Mouse (Mus musculus): Measurements from ENCODE around the gene Olfr159. TPM values are rescaled to one million over a fixed set of nuclear protein-coding genes. Genes with fewer than 3 reads are reported as not detected.
A peak's percentile ranks its signal among the peaks of the same experiment; 100 is the strongest.

Olfr159 gene
- total and polyA plus RNA-seq, 3 experiments, result not detected

- DNase-seq, result no peak
Observed at GRCm38 (mm10) chr4:43729126-43729525, 41.7 kb downstream of the Olfr159 start.

GRCm38 (mm10) chr4:43728576-43728954 lies 42.2 kb downstream of the Olfr159 start:
- peak; percentile 80 for DNase-seq

GRCm38 (mm10) chr4:43727718-43728575 lies 42.9 kb downstream of the Olfr159 start:
- DNase-seq, result no peak

GRCm38 (mm10) chr4:43726995-43727394 lies 43.8 kb downstream of the Olfr159 start, which contains the start of gene Hrct1:
Gene Hrct1 (plus strand): TSS chr4:43727188.
- DNase-seq, result peak; percentile 76

GRCm38 (mm10) chr4:43726228-43726993 lies 44.4 kb downstream of the Olfr159 start:
- DNase-seq, result no peak

GRCm38 (mm10) chr4:43724764-43725163 lies 46.0 kb downstream of the Olfr159 start:
- DNase-seq, result no peak

- DNase-seq, result no peak
Observed at GRCm38 (mm10) chr4:43722191-43722590, 48.6 kb downstream of the Olfr159 start.

- no peak for DNase-seq
Observed at GRCm38 (mm10) chr4:43720491-43721228, 50.1 kb downstream of the Olfr159 start.

Other genes starting within 250 kb of the Olfr159 start
- gene Tpm2, start 247.2 kb downstream of the Olfr159 start, total RNA-seq (2021), result 100 to 1,000 TPM in 1 of 2 experiments, 10 to 100 TPM in 1; 43.3 to 120 TPM
- 21.1 and 34.6 TPM in 2 replicates for gene Tpm2, start 247.2 kb downstream of the Olfr159 start, polyA plus RNA-seq (2012; rRNA removed)
- gene Creb3, start 208.7 kb downstream of the Olfr159 start, total RNA-seq (2021), result 100 to 1,000 TPM; 123 to 178 TPM
- gene Creb3, start 208.7 kb downstream of the Olfr159 start, polyA plus RNA-seq (2012; rRNA removed), result 178 and 207 TPM in 2 replicates
- gene Tln1, start 208.3 kb downstream of the Olfr159 start, total RNA-seq (2021), result 100 to 1,000 TPM; 167 to 207 TPM
- 132 and 174 TPM in 2 replicates for gene Tln1, start 208.3 kb downstream of the Olfr159 start, polyA plus RNA-seq (2012; rRNA removed)
- 10 to 100 TPM; 47.1 to 50.7 TPM for gene Rgp1, start 192.3 kb downstream of the Olfr159 start, total RNA-seq (2021)
- gene Rgp1, start 192.3 kb downstream of the Olfr159 start, polyA plus RNA-seq (2012; rRNA removed), result 50.1 and 57.4 TPM in 2 replicates
- gene Gba2, start 192.1 kb downstream of the Olfr159 start, total RNA-seq (2021), result 10 to 100 TPM in 1 of 2 experiments, 1 to 10 TPM in 1; 6.8 to 13.0 TPM
- 13.4 and 13.9 TPM in 2 replicates for gene Gba2, start 192.1 kb downstream of the Olfr159 start, polyA plus RNA-seq (2012; rRNA removed)
- 1 to 10 TPM; 1.2 to 3.0 TPM for gene Msmp, start 186.5 kb downstream of the Olfr159 start, total RNA-seq (2021)
- gene Msmp, start 186.5 kb downstream of the Olfr159 start, polyA plus RNA-seq (2012; rRNA removed), result 0.94 and 1.5 TPM in 2 replicates
- 10 to 100 TPM; 23.3 to 36.1 TPM for gene Npr2, start 139.1 kb downstream of the Olfr159 start, total RNA-seq (2021)
- 34.1 and 38.0 TPM in 2 replicates for gene Npr2, start 139.1 kb downstream of the Olfr159 start, polyA plus RNA-seq (2012; rRNA removed)
- under 1 TPM; 0.26 to 0.45 TPM for gene Spag8, start 117.4 kb downstream of the Olfr159 start, total RNA-seq (2021)
- 1.2 and 2.2 TPM in 2 replicates for gene Spag8, start 117.4 kb downstream of the Olfr159 start, polyA plus RNA-seq (2012; rRNA removed)
- gene Hint2, start 114.5 kb downstream of the Olfr159 start, total RNA-seq (2021), result 10 to 100 TPM; 48.8 to 96.9 TPM
- 78.7 and 106 TPM in 2 replicates for gene Hint2, start 114.5 kb downstream of the Olfr159 start, polyA plus RNA-seq (2012; rRNA removed)
- gene Tmem8b, start 102.0 kb downstream of the Olfr159 start, total RNA-seq (2021), result 1 to 10 TPM; 4.6 to 5.0 TPM
- 14.7 and 17.5 TPM in 2 replicates for gene Tmem8b, start 102.0 kb downstream of the Olfr159 start, polyA plus RNA-seq (2012; rRNA removed)
- gene Fam221b, start 101.9 kb downstream of the Olfr159 start, total RNA-seq (2021), result under 1 TPM; 0.23 to 0.24 TPM
- gene Fam221b, start 101.9 kb downstream of the Olfr159 start, polyA plus RNA-seq (2012; rRNA removed), result not detected in 2 replicates
- not detected for gene Olfr70, start 70.2 kb downstream of the Olfr159 start, total RNA-seq (2021)
- not detected in 2 replicates for gene Olfr70, start 70.2 kb downstream of the Olfr159 start, polyA plus RNA-seq (2012; rRNA removed)
- gene Olfr71, start 60.8 kb downstream of the Olfr159 start, total RNA-seq (2021), result not detected
- gene Olfr71, start 60.8 kb downstream of the Olfr159 start, polyA plus RNA-seq (2012; rRNA removed), result not detected in 2 replicates
- gene Hrct1, start 43.8 kb downstream of the Olfr159 start, total RNA-seq (2021), result 1 to 10 TPM; 2.2 to 3.9 TPM
- 8.1 and 14.2 TPM in 2 replicates for gene Hrct1, start 43.8 kb downstream of the Olfr159 start, polyA plus RNA-seq (2012; rRNA removed)
- gene Spaar, start 41.0 kb downstream of the Olfr159 start, total RNA-seq (2021), result 1 to 10 TPM; 1.5 to 2.4 TPM
- 2.0 and 2.6 TPM in 2 replicates for gene Spaar, start 41.0 kb downstream of the Olfr159 start, polyA plus RNA-seq (2012; rRNA removed)
- not detected for gene Olfr156, start 52.9 kb upstream of the Olfr159 start, total RNA-seq (2021)
- not detected in 2 replicates for gene Olfr156, start 52.9 kb upstream of the Olfr159 start, polyA plus RNA-seq (2012; rRNA removed)
- not detected for gene Olfr157, start 69.2 kb upstream of the Olfr159 start, total RNA-seq (2021)
- 0.06 TPM in 1 of 2 replicates, not detected in the other for gene Olfr157, start 69.2 kb upstream of the Olfr159 start, polyA plus RNA-seq (2012; rRNA removed)
- gene Olfr155, start 80.6 kb upstream of the Olfr159 start, total RNA-seq (2021), result not detected
- gene Olfr155, start 80.6 kb upstream of the Olfr159 start, polyA plus RNA-seq (2012; rRNA removed), result not detected in 2 replicates
- 10 to 100 TPM; 15.5 to 28.7 TPM for gene Reck, start 104.5 kb upstream of the Olfr159 start, total RNA-seq (2021)
- 13.0 and 13.2 TPM in 2 replicates for gene Reck, start 104.5 kb upstream of the Olfr159 start, polyA plus RNA-seq (2012; rRNA removed)
- 1 to 10 TPM; 3.9 to 4.4 TPM for gene Glipr2, start 186.4 kb upstream of the Olfr159 start, total RNA-seq (2021)
- gene Glipr2, start 186.4 kb upstream of the Olfr159 start, polyA plus RNA-seq (2012; rRNA removed), result 2.3 and 3.2 TPM in 2 replicates
- gene Ccin, start 212.5 kb upstream of the Olfr159 start, total RNA-seq (2021), result not detected
- gene Ccin, start 212.5 kb upstream of the Olfr159 start, polyA plus RNA-seq (2012; rRNA removed), result 0.04 TPM in 1 of 2 replicates, not detected in the other
- 100 to 1,000 TPM; 182 to 183 TPM for gene Clta, start 233.4 kb upstream of the Olfr159 start, total RNA-seq (2021)
- 141 and 143 TPM in 2 replicates for gene Clta, start 233.4 kb upstream of the Olfr159 start, polyA plus RNA-seq (2012; rRNA removed)

Measured in adrenal gland, adult 2 months (tissue).